Mouse (Mus musculus) right cerebral cortex, postnatal 14 days (tissue): ENCODE results near the gene Sh3bp5l.
A peak's percentile ranks its signal among the peaks of the same experiment; 100 is the strongest.
"Not testable (repeated sequence)": the region's sequence is repeated elsewhere in the genome, so short reads cannot be mapped to it uniquely, and the experiment has no call there.

ENCODE experiments used
- DNase-seq: peaks from one replicate; pipeline ENCODE4 v3.0.0; 2022

Gene Sh3bp5l

GRCm38 (mm10) chr11:58330276-58331148, at the start of gene Sh3bp5l, which contains the start of gene Zfp672:
Gene Sh3bp5l, plus strand, starts transcription at chr11:58330724.
Gene Zfp672, minus strand, starts transcription at chr11:58330339.
- DNase-seq, result peak; percentile 84

- DNase-seq, result no peak
Observed at GRCm38 (mm10) chr11:58281970-58282496, 48.5 kb upstream of the Sh3bp5l start.

DNA sequence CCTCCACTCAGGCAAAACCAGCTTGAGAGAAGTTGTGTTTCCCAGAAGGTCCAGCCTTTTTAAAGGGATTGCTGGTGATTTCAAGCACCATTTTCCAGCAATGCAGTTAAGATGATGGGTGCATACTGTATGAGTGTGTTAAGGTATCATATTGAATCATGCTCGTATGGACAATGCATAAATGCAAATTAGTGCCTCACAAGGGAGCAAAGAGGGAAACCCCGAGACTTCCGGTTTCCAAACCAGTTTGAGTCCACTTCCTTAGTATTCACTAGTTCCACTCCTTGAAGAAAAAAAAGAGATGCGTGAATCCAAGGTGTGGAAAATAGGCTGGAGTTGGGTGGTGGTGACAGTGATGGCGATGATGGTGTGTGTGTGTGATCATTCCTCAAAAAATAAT, 48.0 kb upstream of the Sh3bp5l start:
- DNase-seq, result no peak

- no peak for DNase-seq
Observed at GRCm38 (mm10) chr11:58289992-58290682, 40.4 kb upstream of the Sh3bp5l start.

DNA sequence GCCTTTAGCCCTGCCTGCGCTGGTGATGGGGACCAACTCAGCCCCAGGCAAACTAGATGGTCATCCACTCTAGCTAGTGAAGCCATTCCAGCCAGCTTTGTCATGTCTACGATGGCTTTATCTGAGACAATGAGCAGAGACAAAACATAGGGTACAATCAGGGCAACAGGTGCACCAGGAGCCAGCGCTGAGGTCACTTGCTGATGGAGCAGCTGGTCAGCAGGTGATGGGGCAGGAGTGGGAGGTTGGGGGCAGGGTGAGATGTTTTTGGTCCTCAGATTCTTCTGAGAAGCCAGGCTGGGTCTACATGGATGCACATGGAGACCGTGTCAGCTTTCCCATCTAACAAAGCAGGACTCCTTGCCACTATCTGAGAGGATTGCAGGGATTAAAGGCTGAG, 39.7 kb upstream of the Sh3bp5l start:
- no peak for DNase-seq

DNA sequence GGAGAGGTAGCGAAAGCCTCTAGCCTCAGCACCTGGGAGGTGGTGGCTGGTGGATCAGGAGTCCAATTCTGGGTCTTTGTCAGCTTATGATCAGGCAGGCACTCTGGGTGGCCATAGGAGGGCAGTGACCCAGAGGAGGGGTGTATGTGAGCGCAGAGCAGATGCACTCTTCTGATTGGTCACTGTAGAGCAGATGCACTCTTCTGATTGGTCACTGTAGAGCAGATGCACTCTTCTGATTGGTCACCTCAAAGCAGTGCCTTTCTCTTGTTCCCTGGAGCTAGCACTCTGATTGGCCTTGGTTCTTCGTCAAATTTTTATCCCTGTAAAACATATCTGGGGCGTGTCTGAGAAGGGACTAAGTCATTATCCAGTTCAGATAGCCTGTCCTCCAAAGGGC, 37.7 kb upstream of the Sh3bp5l start:
- DNase-seq, result no peak

DNA sequence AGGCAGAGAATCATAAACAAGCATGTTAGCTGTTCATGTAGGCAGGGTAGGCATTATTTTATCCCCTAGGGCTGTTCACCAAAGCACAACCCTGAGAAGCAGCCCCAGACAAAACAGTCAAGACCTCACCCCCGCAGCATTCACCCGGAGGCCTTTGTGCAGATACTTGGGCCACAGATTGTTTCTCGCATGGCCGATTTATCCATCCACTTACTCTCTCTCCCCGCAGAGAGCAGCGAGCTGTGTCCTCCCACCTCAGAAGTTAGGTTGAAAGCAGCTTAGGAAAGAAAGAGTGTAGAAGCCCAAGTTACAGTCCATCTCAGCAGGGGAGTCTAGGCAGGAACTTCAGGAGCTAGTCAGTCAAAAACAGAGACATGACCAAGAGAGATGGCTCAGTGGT, 33.1 kb upstream of the Sh3bp5l start:
- DNase-seq, result no peak

DNA sequence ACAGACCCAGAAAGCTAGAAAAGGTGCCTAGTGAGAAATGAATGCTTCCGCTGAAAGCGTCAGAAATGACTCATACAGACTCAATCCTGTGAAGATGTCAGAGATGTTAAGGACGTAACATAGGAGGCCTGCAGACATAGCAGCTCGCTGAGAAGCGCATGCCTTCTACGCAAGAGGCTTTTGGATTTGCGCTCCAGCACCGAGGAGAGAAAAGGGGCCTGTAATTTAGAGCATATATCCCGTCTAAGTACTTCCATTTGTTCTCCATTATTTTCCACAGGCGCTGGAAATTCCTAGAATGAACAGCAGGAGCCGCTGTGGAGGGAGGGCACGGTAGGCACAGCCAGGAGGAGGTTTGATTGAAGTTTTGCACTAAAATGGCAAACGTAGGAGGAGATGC, 29.5 kb upstream of the Sh3bp5l start:
- DNase-seq, result peak; percentile 60

DNA sequence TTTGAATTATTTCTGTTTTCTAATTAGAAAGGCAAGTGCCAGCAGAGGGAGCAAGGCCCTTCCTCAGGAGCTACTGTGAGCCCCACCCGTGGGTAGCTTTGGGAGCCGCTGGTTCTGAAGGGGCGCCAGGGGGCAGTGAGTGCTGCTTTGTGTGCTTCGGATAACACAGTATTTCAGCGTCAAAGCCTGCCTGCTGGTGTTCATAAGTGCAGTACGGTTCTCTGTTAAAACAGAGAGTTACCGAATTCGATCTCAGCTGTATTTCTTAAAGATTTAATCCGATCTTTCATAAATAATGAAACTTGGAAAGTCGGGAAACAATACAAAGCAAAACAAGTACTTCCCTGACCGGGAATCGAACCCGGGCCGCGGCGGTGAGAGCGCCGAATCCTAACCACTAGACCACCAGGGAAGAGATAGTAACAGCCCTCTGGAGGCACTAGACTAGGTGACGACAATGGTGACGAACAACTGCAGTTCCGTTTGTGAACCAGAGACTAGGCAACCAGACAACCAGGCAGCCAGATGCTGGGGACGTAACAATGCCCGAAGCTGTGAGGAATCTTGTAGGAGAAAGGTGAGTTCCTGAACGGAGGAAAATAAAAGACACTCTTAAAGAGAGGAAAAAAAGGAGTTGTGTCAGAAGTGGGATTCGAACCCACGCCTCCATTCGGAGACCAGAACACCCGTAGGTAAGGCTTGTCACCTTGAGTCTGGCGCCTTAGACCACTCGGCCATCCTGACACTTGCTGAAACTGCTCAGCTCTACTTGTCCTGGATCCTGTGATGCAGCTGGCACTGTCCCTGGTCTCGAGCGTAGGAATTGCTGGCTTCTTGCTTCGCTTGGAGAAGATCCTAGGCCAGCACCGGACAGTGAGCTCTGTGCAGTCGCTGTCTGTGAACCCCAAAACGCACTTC, 28.4 kb upstream of the Sh3bp5l start:
- peak; percentile 90 for DNase-seq

- no peak for DNase-seq
Observed at GRCm38 (mm10) chr11:58302774-58303445, 27.6 kb upstream of the Sh3bp5l start.

DNA sequence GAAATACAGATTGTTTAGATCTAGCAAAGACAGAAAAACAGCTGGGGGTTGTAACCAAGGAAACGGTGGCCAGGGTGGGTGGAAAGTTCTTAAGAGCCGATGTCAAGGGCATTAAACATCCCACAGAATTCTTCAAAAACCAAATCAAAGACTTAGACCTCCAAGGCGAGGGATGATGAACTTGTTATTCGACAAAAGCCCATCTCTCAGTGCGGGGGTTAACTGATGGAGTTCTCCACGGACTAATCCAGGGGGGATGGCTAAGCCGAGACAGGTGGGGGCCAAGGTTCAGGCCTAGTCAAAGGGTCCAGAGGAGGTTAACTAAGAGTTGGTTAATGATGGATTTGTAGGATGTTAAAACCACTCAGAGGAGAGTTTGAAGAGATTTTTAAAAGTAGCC, 26.9 kb upstream of the Sh3bp5l start:
- DNase-seq, result no peak

GRCm38 (mm10) chr11:58305299-58305698, 25.2 kb upstream of the Sh3bp5l start:
- DNase-seq, result not testable (repeated sequence)

- DNase-seq, result peak; percentile 97
Observed at GRCm38 (mm10) chr11:58306860-58307308, 23.6 kb upstream of the Sh3bp5l start, which contains the start of gene Zfp692. Gene Zfp692, plus strand, starts transcription at chr11:58307069.

GRCm38 (mm10) chr11:58307411-58308080, 23.0 kb upstream of the Sh3bp5l start:
- peak; percentile 50 for DNase-seq

DNA sequence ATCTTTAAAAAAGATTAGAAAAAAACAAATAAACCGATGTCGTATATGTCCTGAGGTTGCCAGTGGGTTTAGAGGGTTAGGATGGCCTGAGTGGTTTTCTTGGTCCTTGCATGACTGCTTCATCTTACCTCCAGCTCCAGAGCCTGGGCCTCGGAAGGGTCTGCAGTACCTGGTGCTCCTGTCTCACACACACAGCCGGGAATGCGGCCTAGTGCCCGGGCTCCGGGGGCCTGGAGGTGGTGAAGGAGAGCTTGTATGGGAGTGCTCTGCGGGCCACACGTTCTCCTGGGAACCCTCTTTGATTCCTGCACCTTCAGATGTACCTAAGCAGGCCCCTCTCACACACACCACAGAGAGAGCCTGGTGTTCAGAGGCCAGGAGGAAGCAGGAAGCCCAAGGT, 21.9 kb upstream of the Sh3bp5l start:
- no peak for DNase-seq

DNA sequence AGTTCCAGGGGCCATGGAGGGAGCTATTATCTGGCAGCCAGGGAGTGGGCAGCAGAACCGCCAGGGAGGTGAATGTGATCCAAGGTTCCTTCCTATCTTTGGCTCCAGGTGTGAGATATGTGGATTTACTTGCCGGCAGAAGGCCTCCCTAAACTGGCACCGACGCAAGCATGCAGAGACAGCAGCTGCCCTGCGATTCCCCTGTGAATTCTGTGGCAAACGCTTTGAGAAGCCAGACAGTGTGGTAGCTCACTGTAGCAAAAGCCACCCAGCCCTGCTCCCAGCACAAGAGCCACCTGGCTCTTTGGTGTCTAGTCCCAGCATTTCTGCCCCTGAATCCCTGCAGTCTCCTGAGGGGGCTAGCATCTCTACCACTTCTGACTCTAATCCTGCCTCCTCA, 16.5 kb upstream of the Sh3bp5l start:
- DNase-seq, result peak; percentile 30

GRCm38 (mm10) chr11:58315536-58316168, 14.9 kb upstream of the Sh3bp5l start:
- DNase-seq, result no peak

GRCm38 (mm10) chr11:58316344-58316743, 14.2 kb upstream of the Sh3bp5l start:
- DNase-seq, result no peak

- no peak for DNase-seq
Observed at GRCm38 (mm10) chr11:58316768-58317390, 13.6 kb upstream of the Sh3bp5l start.

DNA sequence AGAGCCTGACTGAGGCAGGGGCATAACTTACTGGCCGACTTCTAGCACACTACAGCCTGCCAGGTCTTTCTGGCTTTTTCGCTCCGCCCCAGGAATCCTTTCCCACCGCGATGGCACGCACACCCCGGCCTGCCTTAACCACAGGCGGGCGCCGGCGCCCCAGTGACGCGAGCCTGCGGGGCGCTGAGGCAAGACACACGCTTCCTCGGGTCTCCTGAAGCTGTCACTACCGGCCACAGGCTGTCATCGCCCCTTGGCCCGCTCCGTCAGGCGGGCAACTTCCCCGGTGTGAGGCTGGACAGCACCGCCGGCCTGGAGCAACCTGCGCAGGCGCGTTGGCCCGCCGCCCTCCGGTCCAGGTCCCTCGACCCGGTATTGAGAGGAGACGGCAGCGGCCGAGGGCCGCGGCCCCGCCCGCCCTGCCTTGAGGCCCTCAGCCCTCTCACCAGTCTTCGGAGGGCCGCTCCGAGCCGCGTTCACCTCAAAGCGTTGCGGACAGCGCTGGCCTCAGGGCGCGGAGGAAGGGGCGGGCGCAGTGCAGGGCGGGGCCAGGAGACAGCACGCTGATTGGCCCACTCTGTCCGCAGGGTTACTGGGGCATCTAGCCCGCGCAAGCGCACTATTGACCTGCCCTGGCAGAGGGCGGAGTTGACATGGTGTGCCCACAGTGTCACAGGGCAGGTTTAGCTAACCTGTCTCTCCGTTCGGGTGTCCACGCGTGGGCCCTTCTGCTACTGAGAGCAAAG, 7.5 kb upstream of the Sh3bp5l start:
- DNase-seq, result peak; percentile 96
